Mouse (Mus musculus): ENCODE data around the gene Gm20388.
"Not testable (repeated sequence)": the region's sequence is repeated elsewhere in the genome, so short reads cannot be mapped to it uniquely, and the experiment has no call there.

Gene Gm20388

DNA sequence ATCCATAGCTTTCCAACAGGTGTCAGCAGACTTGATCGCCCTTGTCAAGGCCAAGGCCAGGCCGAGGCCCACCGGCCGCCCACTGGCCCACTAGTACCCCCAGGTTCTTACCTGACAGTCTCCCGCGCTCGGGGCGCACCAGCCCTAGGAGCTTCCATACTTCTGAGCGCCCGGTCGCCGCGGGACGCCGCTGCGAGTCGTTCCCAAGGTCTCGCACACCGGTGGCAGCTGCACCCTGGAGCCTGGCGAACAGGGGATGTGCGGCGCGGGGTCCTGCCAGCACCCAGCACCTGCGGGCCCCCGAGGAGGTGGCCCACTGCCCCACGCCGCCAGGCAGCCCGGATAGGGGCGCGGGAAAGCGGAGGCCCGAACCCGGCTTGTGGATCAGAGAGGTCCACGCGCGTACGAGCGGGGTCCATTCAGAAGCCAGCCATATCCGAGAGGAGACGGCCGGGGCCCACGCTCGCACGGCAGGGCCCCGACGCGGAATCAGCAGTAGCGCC, 4071.7 kb downstream of the Gm20388 start:
- DNase-seq (ENCODE audit: low read depth, low spot score): no peak

DNA sequence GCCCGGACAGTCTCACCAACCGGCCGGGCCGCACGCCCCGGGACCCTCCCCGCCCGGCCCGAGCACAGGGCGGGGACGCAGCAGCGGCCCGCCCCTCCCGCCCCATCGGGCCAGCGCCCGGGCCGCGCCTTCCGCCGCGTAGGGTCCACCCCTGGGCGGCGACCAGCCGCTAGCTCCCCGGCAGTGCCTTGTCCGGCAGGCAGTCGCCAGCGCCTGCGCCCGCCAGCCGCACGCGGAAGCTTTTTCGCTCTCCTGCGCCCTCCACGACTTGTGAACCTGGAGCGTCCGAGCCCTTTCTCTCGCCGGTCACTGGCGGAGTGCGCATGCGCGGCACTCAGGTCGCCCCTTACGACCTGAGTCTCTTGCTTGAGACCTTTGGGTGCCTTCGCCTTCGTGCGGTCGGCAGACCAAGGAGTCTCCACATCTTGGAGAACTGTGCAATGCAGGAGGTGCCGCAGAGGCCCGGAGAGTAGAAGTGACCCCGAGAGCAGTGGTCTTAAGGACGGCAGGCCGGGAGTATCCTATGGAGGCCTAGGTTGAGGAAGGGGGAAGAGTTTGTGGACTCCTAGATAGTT, 4072.3 kb downstream of the Gm20388 start, which contains the start of gene Abcb10:
Gene Abcb10 (minus strand): TSS at position 297 of the 575 bp plus-strand sequence.
- peak; percentile 71 for DNase-seq (ENCODE audit: low read depth, low spot score)

DNA sequence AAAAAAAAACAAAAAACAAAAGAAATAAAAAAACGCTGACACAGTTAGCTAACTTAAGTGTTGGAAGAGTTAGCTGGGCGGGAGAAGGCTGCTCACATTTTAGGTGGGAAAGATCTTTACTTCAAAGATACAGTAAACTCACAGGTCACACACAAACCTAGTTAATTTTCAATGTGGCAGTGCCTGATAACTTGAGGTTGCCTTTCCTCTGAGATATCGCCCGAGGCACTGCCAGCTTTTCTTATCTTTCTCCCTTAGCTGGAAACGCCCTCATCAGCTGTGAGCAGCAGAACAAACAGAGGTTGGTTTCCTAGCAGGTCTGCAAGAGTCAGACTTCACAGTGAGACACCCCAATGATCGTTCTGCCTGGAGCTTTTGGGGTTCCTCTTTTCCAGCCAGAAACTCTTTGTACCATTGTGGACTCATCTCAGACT, 4078.0 kb downstream of the Gm20388 start:
- DNase-seq (ENCODE audit: low read depth, low spot score): no peak

DNA sequence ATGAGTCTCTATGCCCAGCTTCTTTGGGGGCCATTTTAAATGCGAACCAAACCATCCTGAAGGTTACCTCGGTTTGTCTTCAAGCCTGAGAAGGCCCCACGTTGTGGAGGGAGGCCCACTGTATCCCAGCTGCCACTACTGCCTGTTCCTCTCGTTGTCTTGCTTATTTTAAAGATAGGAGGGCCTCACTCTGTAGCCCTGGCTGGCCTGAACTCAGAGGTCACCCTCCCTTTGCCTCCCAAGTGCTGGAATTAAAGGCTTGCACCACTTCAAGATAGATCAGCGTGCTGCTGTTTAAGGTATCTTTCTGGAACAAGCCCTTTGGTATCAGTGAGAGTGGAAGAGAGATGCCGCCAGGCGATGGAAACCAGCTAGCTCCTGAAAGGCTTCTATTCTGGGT, 4078.5 kb downstream of the Gm20388 start:
- no peak for DNase-seq (ENCODE audit: low read depth, low spot score)

DNA sequence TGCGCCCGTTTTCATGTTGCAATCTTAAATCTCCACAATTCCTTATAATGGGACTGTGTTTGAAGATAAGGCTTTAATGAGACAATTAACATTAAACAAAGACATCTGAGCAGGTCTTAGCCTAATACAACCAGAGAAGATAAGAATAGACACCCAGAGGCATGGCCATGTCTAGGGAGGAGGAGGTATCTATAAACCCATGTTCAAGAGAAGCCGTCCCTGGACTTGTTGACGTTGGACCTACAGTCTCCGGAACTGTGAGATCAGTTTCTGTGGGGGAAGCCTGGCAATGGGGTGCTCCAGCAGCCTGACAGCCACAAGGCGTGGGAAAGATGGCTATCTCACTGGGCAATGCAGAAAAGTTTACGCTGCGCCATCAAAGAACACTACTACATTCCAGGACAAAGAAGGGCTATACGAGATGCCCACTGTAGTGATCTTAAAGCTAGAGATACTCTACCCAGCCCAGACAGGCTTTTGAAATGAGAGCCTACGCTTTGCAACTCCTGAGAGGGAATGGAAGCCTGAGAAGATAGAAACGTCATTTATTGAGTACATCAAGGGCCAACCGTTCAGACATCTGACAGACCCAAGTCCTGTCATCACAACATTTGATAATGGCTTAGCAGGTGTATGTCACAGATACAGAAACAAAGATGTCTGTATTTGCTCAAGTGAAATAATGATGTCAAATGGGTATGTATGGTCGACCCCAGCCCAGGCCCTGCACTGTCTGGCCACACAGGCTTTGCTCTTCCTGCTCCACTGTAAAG, 4079.8 kb downstream of the Gm20388 start:
- DNase-seq (ENCODE audit: low read depth, low spot score): no peak

DNA sequence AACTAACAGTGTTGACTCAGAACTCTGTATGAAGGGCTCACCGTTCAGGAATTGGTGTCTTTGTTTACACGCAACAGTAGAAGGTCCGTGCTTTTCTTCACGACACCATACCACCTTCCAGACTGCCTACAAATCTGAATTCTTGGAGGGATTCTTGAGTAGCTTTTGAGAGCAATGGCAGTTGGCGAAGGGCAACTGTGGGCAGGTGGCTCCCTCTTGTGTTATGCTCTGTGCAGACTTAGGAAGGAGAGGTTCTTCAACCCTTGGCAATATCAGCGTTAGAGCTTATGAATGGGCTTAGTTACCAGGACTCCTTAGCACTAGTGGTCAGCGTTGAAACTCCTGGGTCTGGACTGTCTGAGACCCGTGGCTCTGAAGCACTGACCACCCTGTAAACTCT, 4081.9 kb downstream of the Gm20388 start:
- no peak for DNase-seq (ENCODE audit: low read depth, low spot score)

DNA sequence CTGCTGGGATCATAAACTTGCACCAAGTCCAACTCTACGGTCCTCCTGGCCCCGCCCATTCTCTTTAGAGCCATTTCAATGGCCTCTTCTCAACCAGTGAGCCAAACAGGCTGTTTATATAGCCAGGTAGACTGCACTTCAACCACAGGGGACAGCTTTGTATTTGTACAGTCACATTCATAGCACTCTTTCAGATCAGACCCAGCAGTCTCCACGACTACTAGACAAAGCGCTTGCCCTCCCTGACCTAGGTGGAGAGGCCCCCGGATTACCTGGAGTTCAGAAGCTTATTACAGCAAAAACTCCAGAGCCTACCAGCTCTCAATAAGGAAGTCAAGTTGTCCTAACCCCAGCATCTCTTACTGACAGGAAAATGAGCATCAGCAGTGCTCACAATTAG, 4083.0 kb downstream of the Gm20388 start:
- DNase-seq (ENCODE audit: low read depth, low spot score): no peak

DNA sequence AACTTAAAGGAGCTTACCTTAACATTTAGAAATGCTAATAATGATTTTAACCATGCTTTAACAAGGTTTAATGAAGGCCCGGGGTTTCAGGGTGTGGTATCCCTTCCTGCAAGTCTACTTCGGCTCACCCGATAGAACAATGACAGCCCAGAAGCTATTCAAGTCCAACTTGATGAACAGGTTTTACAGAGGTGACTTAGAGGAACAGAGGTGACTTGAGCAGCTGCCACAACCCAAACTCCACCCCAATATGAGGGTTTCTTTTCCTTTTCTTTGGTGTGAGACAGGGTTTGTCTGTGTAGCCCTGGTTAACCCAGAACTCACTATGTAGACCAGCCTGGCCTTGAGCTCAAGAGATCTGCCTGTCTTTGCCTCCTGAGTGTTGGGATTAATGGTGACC, 4083.4 kb downstream of the Gm20388 start:
- no peak for DNase-seq (ENCODE audit: low read depth, low spot score)

DNA sequence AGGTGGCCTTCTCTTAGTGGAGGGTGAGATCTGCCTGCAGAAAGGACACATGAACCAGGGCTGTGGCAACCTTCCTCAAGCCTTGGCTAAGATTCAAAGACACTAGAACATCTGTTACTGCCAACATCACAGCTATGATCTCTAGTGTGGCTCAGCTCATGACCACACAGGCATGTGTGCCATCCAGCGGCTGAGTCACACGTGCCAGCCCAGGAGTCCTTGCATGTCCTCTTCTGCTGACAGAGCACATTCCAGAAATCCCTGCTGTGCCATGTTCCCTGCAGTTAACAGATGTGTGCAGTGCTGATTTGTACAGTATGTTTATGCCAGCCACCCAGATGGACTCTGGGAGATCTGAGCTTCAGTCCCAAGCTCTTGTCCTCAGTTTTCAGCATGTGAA, 4088.9 kb downstream of the Gm20388 start:
- DNase-seq (ENCODE audit: low read depth, low spot score): no peak

DNA sequence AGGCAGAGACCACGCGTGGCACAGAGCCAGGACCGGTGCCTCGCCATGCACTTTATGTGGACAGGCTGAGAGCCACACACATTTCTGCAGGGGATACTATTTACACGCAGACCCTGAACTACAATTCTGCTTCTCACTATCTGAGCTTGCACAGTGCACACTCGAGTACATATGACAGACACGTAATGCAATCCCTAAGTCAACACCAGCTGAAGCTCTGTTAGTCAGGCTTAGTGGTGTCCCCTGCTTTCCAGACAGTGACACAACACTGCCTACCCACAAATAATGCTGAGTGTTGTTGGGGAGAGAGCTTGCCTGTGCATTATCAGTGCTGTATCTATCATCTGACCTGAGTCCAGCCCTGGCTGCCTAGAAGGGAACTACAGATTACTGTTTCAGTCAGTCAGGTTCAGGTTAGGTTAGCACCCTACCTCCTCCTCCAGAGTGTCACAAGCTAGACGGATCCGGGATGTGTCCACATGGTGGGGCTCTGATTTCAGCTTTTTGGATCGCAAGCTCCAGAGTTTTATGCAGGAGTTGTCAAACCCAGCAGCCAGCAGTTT, 4092.0 kb downstream of the Gm20388 start:
- DNase-seq (ENCODE audit: low read depth, low spot score): no peak

DNA sequence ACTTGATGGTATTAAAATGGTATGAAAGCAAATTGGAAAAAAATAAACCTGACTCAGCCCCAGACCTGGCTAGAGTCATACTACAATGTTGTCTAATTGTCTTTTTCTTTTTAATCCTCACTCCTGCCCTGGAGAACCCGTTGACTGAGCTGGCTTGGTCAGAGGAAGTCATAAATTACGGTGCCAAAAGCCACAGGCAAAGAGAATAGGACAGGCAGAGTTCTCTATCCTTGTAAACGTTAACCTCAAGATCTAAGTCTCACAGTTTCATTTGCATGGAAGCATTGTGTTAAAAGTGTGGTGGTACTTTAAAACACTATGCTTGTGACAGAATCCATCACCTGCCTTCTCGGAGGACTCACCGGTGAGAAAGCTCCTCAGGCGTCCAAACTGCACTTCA, 4097.2 kb downstream of the Gm20388 start:
- DNase-seq (ENCODE audit: low read depth, low spot score): no peak

DNA sequence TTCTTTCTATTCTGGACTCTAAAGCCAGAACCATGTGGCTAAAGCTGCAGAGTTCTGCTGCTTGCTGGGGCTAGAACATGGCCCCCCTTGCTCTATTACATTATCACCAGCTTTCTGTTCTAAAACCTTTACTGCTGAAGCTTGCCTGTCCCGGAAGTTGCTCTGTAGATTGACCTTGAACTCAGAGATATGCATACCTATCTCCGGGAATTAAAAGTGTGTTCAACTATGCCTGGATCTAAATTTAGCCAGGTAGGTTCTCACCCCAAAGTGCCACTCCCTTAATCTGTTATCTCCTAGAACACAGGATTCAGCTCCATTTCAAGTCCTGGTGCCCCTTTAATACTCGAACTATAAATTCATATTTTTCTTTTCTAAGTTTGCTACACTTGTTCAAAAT, 4100.9 kb downstream of the Gm20388 start:
- DNase-seq (ENCODE audit: low read depth, low spot score): no peak

DNA sequence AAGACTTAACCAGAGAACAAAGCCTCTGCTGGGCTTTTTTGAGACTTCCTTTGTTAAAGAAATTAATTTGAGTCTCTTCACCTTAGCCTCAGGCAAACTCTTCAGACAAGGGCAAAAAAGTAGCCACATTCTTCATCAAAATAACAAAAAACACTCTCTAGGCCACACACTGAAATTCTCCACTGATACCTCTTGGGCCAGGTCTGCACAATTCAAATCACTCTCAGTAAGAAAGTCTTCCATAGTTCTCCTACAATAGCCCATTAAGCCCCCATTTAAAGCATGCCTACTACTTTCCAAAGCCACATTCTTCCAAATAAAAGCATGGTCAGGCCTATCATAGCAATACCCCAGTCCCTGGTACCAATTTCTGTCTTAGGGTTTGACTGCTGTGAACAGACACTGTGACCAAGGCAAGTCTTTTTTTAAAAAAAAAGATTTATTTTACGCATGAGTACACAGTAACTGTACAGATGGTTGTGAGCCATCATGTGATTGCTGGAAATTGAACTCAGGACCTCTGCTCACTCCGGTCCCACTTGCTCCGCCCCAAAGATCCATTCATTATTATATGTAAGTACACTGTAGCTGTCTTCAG, 4101.4 kb downstream of the Gm20388 start:
- no peak for DNase-seq (ENCODE audit: low read depth, low spot score)

DNA sequence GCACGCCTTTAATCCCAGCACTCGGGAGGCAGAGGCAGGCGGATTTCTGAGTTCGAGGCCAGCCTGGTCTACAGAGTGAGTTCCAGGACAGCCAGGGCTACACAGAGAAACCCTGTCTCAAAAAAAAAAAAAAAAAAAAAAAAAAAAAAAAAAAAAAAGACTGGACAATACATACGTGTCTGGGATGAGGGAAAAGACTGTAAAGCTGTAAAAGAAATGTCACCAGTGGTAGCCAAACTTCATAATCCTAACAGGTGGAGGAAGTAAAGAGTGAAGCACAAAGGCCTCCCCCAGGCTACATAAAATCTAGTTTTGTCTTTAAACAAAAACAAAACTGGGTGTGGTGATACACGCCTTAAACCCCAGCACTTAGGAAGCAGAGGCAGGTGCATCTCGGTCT, 4103.7 kb downstream of the Gm20388 start:
- DNase-seq (ENCODE audit: low read depth, low spot score): not testable (repeated sequence)

DNA sequence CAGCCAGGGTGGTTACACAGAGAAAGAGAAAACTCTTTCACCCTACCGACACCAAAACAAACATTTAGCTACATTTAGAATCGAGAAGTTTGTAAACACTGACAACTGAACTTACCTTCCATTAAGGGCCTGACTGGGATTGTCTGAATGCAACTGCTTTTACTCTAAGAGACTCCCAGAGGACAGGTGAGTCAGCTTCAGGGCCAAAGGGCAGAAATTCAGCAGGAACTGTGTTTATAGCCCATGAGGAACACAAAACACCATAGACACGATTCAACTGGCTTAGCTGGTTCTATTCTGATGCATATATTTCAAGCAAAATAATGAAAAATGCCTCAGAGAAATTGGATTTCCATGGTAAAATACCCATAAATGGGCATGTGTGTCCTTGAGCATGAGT, 4104.1 kb downstream of the Gm20388 start:
- no peak for DNase-seq (ENCODE audit: low read depth, low spot score)

DNA sequence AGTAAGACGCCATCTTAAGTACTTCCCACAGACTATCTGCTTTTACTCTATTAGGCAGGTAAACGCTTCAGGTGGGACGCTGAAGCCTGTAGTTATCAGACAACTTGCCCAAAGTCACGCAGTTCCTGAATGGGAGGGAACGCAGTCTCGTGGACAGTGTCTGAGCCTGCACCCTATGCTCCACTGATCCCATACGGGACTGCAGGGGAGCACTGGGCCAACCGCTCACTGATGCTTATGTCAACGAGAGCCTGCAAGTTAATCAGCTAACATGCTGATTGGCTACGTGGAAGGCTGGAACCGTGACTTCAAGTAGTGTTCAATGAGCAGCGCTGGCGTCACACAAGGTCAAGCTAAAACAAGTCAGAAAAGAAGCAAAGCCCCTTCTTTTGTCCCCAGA, 4109.1 kb downstream of the Gm20388 start:
- DNase-seq (ENCODE audit: low read depth, low spot score): no peak

DNA sequence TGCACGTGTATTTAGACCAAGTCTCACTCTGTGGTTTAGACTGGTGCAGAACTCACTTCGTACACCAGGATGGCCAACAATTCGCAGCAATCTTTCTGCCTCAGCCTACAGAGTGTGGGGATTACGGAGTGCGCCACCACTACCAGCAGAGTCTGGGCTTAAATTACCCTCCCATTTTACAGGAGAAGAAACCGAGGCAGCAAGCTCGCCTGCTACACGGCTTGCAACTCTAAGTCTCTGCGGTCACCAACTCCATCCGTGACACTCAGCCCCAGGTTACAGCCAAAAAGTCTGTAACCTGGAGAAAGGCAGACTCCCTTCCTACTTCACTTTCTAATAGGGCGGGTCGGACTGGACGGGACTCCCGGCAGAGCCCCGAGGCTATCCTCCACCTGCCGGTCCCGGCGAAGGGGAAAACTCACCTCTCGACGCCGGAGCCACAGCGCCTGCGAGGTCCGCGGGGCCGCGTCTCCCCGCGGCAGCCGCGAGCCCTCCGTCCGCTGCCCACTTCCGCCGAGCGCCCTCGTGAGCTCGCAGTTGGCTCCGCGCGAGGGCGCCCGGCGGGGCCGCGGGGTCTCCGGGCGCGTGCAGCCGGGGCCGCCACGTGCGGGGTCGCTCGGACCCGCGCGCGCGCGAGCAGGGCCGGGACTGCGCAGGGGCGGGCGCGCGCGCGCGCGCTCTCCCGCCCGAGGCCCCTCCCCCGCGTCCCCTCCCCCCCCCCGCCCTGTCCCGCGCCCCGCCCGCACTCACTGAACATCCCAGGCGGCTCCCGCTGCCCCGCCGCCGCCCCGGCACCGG, 4110.0 kb downstream of the Gm20388 start:
- DNase-seq (ENCODE audit: low read depth, low spot score): peak; percentile 36

DNA sequence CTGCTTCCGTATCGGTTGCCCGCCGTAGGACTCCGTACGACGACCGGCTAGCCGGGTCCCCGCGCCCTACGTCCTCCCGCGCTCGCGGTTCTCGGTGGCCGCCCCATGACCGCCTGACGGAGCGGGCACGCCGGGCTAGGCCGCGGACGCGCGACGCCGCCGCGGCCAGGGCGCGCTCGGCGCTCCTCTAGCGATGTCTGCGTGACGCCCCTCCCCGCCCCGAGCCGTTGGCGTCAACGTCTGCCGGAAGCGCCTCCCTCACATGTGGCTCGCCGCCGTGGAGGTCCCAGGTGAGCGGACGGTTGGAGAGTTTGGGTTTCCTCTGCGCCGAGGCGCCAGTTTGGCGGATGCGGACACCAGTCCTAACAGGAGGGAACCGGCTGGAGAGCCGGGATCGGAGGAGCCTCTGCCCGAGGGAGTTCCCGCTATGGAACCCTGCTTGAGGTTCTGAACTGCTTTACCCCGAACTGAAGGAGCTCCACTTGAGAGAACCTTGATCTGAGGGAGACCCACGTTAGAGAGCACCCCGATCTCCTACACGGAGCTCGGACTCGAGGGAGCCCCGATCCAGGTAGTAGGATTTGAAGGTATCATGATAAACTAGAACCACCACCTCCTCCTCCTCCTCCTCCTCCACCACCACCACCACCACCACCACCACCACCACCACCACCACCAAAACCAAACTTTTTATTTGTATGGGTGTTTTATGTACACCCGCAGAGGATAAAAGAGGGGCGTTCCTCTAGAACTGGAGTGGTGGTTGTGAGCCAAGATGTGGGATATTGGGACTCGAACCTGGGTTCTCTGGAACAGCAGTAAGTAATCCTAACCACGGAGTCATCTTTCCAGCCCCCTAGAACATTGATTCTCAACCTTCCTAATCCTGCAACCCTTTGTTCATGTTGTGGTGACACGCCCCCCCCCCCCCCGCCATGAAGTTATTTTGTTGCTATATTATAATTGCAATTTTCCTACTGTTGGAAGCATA, 4110.9 kb downstream of the Gm20388 start, which contains the start of the genes Taf5l and Urb2:
Gene Taf5l (minus strand): TSS at position 161 of the 991 bp plus-strand sequence.
Gene Urb2 (plus strand): TSS at position 272 of the 991 bp plus-strand sequence.
- peak; percentile 77 for DNase-seq (ENCODE audit: low read depth, low spot score)

DNA sequence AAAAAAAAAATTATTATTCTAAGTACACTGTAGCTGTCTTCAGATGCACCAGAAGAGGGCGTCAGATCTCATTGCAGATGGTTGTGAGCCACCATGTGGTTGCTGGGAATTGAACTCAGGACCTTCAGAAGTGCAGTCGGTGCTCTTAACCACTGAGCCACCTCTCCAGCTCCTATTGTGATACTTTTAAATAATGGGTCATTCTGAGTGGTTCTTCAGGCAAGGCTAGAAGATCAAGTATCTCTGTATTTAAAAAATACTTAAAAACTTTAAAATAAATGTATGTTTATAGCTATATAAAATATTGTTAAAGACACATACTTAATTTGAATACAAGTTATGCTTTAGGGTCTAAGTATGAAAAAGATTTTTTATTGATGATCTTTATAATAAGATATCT, 4115.6 kb downstream of the Gm20388 start:
- not testable (repeated sequence) for DNase-seq (ENCODE audit: low read depth, low spot score)

DNA sequence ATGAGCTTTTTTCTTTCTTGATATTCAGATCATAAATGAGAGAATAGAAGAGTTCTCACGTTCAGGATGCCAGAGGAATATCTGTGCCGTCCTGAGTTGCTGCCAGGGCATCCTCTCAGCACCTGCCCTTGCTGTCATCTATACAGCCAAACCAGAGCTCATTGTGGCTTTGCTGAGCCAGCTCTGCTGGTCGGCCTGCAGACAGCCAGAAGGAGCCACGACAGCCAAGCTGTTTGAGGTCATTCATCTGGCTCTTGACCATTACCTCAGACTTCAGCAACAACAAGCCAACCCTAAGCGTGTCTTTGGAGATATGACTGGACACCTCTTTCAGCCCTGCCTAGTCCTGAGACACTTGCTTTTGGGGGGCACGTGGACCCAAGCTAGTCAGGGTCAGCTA, 4117.2 kb downstream of the Gm20388 start:
- DNase-seq (ENCODE audit: low read depth, low spot score): no peak

Data from retina, adult 2 months (tissue).